Mouse (Mus musculus) forebrain, embryonic 14.5 days (tissue): ENCODE results near the gene Tgfb2. TPM values are rescaled to one million over a fixed set of nuclear protein-coding genes. Genes with fewer than 3 reads are reported as not detected.
A peak's percentile ranks its signal among the peaks of the same experiment; 100 is the strongest.

ENCODE experiments used
- ATAC-seq: fragments of 200-750 bp; cut with Nextera tagmentation; 2 replicates; pipeline ENCODE4 v1.8.0; 2017; ENCODE audit warnings: mild to moderate bottlenecking, moderate library complexity
- DNase-seq: peaks from one replicate; pipeline ENCODE4 v3.0.0-alpha.2; 2015; ENCODE audit warnings: low spot score
- H3K27ac ChIP-seq: fragments of 300-500 bp; sonication (generic); 2 replicates; pipeline ENCODE4 v1.5.1; 2014; ENCODE audit warnings: low read depth, mild to moderate bottlenecking, control low read depth, low read length, moderate library complexity
- H3K27me3 ChIP-seq: fragments of 300-500 bp; sonication (generic); replicated peaks from 2 replicates; pipeline ENCODE4 v1.6.1; 2014; ENCODE audit warnings: low read length, control low read depth, mixed read lengths; ENCODE audit not compliant: control insufficient read depth, insufficient read depth
- H3K36me3 ChIP-seq: fragments of 300-500 bp; sonication (generic); 2 replicates; pipeline ENCODE4 v1.6.1; 2014; ENCODE audit warnings: low read length, control low read depth; ENCODE audit not compliant: control insufficient read depth, insufficient read depth
- H3K4me1 ChIP-seq: fragments of 300-500 bp; sonication (generic); 2 replicates; pipeline ENCODE4 v1.6.1; 2014; ENCODE audit warnings: antibody characterized with exemption, low read length, control low read depth; ENCODE audit not compliant: control insufficient read depth, insufficient read depth
- H3K4me2 ChIP-seq: fragments of 300-500 bp; sonication (generic); 2 replicates; pipeline ENCODE4 v1.6.1; 2014; ENCODE audit warnings: mild to moderate bottlenecking, control low read depth, low read length
- H3K4me3 ChIP-seq: fragments of 300-500 bp; sonication (generic); 2 replicates; pipeline ENCODE4 v1.5.1; 2014; ENCODE audit warnings: low read depth, low read length, control low read depth
- H3K9ac ChIP-seq: fragments of 300-500 bp; sonication (generic); 2 replicates; pipeline ENCODE4 v1.6.1; 2014; ENCODE audit warnings: mild to moderate bottlenecking, low read length, control low read depth, moderate library complexity
- H3K9me3 ChIP-seq: fragments of 300-500 bp; sonication (generic); replicated peaks from 2 replicates; pipeline ENCODE4 v1.6.1; 2016; ENCODE audit warnings: low read length, control low read depth, mixed read lengths; ENCODE audit not compliant: control insufficient read depth
- WGBS: fragments of 180-500 bp; shearing (Covaris S2); extraction: QIAGEN DNeasy Blood & Tissue Kit; methylation state at CpG from one replicate; pipeline ENCODE4 v1.1.7; 2014; 5-methylcytosine and 5-hydroxymethylcytosine counted together
- polyA plus RNA-seq: library from polyadenylated mRNA; unstranded; fragments of >200 nt; fragmentation: Nextera tagmentation; extraction: Ambion mirVana; gene quantifications from 2 replicates; pipeline ENCODE4 v1.2.1, GENCODE M21; 2014

Tgfb2 gene
- polyA plus RNA-seq, 1 experiment from 2014 or later = 12.4 TPM

DNA sequence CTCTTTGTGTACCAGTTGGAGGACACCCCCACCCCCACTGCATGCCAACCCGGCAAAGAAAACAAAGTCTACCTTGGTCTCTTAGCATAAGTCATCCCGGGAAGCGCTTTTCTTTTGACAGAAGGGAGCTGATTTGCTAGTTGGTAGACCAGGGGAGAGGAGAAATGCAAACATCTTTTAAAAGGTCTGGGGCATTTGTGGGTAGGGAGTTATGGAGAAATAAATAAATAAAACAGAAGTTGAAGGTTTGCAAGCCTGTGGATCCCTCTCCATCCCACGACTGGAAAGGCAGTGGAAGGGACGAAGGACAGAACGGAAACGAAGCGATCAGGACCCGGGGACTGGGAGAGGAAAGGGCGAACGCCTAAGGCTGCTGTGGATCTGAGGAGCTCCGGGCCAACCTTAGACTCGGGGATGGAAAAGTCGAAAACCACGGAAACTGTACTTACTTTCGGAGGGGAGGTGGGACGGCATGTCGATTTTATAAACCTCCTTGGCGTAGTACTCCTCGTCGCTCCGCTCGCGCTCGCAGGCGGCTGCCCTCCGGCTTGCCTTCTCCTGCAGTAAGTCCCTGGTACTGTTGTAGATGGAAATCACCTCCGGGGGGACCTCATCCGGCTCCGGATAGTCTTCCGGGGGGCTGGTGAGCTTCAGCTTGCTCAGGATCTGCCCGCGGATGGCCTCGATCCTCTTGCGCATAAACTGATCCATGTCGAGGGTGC, 1.6 kb downstream of the Tgfb2 start:
- Histone ChIP-seq H3K4me1 (peaks cover 6% of the 10 kb centered on the region), H3K4me3 (peak overlapping the region; percentile 64), H3K4me2 (peak overlapping the region; percentile 96), H3K36me3 (no peaks in the 10 kb centered on the region), H3K27ac (no peak overlapping the region), H3K9me3 (no peaks in the 10 kb centered on the region), H3K9ac (peak overlapping the region; percentile 61), H3K27me3 (no peaks in the 10 kb centered on the region)
- 0 out of 2 replicates have a peak, but pooled peaks have one; percentile 30 for ATAC-seq
- DNase-seq = peak; percentile 46
- WGBS = under 1% methylated on average over 36 of the region's 36 CpGs

DNA sequence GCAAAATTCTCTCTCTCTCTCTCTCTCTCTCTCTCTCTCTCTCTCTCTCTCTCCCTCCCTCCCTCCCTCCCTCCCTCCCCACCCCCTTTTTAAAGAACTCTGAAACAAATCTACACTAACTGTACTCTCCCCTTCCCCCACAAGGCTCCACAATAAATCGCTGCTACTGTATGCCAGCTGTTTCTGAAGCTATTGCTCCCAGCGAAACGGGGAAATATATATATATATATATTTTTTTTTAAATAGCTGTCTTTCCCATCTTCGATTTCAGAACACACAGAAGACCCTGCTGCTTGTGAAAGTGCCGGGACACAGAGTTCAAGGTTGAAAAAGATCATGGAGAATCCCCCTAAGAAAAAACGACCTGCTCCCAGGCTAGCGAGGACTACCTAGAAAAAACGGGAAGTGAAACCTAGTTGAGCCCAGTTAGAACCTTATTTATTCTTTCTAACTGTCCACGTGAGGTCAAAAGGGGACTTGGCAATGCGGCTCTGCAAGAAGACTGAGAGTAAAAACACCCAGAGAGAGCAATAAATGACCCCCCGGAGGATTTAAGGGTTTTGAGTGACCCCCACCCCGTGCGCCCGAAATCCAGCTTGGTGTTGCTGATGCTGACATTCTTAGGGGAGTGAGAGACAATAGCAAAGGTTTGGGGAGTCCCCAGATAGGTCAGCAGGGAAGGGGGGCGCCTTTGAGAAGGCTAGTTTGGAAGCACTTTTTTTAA, 2.4 kb downstream of the Tgfb2 start:
- no peak for ATAC-seq
- 2% methylated on average over 15 of the region's 15 CpGs for WGBS
- peak overlapping the region; percentile 61 for H3K9ac ChIP-seq
- H3K27ac ChIP-seq = no peak overlapping the region
- no peaks in the 10 kb centered on the region for H3K27me3 ChIP-seq
- H3K4me3 ChIP-seq = peak overlapping the region; percentile 64
- H3K36me3 ChIP-seq = no peaks in the 10 kb centered on the region
- no peaks in the 10 kb centered on the region for H3K9me3 ChIP-seq
- H3K4me1 ChIP-seq = peaks cover 6% of the 10 kb centered on the region
- peak; percentile 27 for DNase-seq
- peak overlapping the region; percentile 96 for H3K4me2 ChIP-seq

GRCm38 (mm10) chr1:186702391-186703255, 3.2 kb downstream of the Tgfb2 start:
- no peak overlapping the region for H3K9ac ChIP-seq

DNA sequence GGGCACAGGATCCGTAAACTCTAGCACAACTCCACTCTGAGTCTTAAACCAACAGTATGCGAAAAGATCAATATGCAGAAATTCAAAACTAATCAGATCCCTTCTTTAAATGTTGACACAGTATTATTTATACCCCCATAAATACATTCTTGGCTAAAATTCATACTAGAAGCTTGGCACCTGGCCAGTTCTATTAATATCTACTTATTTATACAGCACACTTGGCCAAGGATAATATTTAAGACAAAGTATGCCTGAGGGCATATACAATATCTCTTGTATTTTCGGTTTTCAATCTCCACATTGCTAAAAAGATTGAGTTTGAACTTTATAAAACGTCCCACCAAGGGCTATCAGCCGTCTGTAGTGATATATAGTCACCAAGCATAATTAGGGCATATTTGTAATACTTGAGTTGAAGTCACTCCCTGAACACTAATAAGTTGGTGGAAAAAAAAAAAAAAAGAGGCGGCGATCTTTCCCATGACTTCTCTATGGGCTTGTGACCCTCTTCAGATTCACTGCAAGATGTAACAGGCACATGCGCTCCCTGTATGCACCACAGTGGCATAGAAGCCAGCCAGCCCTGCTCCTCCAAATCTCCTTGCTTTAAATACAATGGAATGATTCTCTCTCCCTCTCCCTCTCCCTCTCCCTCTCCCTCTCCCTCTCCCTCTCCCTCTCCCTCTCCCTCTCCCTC, 4.4 kb downstream of the Tgfb2 start:
- Histone ChIP-seq H3K9me3 (no peaks in the 10 kb centered on the region), H3K4me2 (no peak overlapping the region), H3K27me3 (no peaks in the 10 kb centered on the region), H3K27ac (no peak overlapping the region), H3K4me1 (peaks cover 6% of the 10 kb centered on the region), H3K36me3 (no peaks in the 10 kb centered on the region), H3K4me3 (no peak overlapping the region), H3K9ac (no peak overlapping the region)
- ATAC-seq (no peak), DNase-seq (no peak)
- 69% methylated on average over 8 of the region's 8 CpGs for WGBS

More at GRCm38 (mm10) chr1:186702391-186703255, 3.2 kb downstream of the Tgfb2 start:
- DNase-seq = peak; percentile 53
- WGBS = 14% methylated on average over 15 of the region's 15 CpGs
- Histone ChIP-seq H3K4me3 (peak overlapping the region; percentile 64), H3K4me2 (peak overlapping the region; percentile 96), H3K4me1 (peaks cover 6% of the 10 kb centered on the region), H3K27ac (no peak overlapping the region), H3K27me3 (no peaks in the 10 kb centered on the region), H3K9me3 (no peaks in the 10 kb centered on the region), H3K36me3 (no peaks in the 10 kb centered on the region)
- ATAC-seq = no peak

GRCm38 (mm10) chr1:186700496-186700895, 5.3 kb downstream of the Tgfb2 start:
- no peaks in the 10 kb centered on the region for H3K9me3 ChIP-seq
- H3K4me3 ChIP-seq = no peak overlapping the region
- no peaks in the 10 kb centered on the region for H3K36me3 ChIP-seq
- H3K4me1 ChIP-seq = peaks cover 6% of the 10 kb centered on the region
- no peaks in the 10 kb centered on the region for H3K27me3 ChIP-seq
- DNase-seq (no peak), ATAC-seq (no peak)
- WGBS = 79% methylated on average over 3 of the region's 3 CpGs
- no peak overlapping the region for H3K27ac ChIP-seq
- H3K9ac ChIP-seq = no peak overlapping the region
- no peak overlapping the region for H3K4me2 ChIP-seq

- no peaks in the 10 kb centered on the region for H3K36me3 ChIP-seq
- peaks cover 2% of the 10 kb centered on the region for H3K4me1 ChIP-seq
- no peak overlapping the region for H3K4me3 ChIP-seq
- 83% methylated on average over 15 of the region's 15 CpGs for WGBS
- no peak overlapping the region for H3K9ac ChIP-seq
- DNase-seq = no peak
- no peaks in the 10 kb centered on the region for H3K9me3 ChIP-seq
- no peaks in the 10 kb centered on the region for H3K27me3 ChIP-seq
- no peak overlapping the region for H3K4me2 ChIP-seq
- ATAC-seq = no peak
- H3K27ac ChIP-seq = no peak overlapping the region
Observed at GRCm38 (mm10) chr1:186698583-186699338, 7.0 kb downstream of the Tgfb2 start.

GRCm38 (mm10) chr1:186696231-186696630, 9.6 kb downstream of the Tgfb2 start:
- H3K4me3 ChIP-seq = no peak overlapping the region
- 86% methylated on average over 9 of the region's 9 CpGs for WGBS
- H3K27me3 ChIP-seq = no peaks in the 10 kb centered on the region

DNA sequence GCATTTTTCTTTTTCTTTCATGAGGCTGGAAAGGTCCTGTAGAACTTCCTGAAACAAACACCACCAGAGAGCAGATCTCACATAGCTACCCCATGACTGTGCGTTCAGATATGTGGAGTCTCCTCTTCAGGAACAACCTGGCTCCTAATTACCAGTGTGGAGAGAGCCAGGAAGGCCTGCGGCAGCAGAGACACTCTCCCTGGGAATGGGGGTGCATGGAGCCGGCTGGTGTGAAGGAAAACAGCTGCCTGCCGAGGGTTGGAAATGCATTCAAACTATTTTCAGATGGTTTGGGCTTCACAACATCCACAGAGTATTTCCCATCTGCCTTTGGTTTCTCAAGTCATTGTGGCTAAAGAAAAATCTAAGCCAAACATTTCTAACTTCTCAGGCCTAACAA, 10.4 kb downstream of the Tgfb2 start:
- no peaks in the 10 kb centered on the region for H3K27me3 ChIP-seq
- ATAC-seq (no peak), DNase-seq (no peak)
- no peaks in the 10 kb centered on the region for H3K36me3 ChIP-seq
- H3K4me1 ChIP-seq = no peaks in the 10 kb centered on the region
- no peak overlapping the region for H3K4me2 ChIP-seq
- no peak overlapping the region for H3K9ac ChIP-seq
- no peak overlapping the region for H3K27ac ChIP-seq
- no peak overlapping the region for H3K4me3 ChIP-seq
- no peaks in the 10 kb centered on the region for H3K9me3 ChIP-seq
- 82% methylated on average over 4 of the region's 4 CpGs for WGBS

More at GRCm38 (mm10) chr1:186696231-186696630, 9.6 kb downstream of the Tgfb2 start:
- Histone ChIP-seq H3K9ac (no peak overlapping the region), H3K4me2 (no peak overlapping the region), H3K27ac (no peak overlapping the region), H3K4me1 (no peaks in the 10 kb centered on the region), H3K36me3 (no peaks in the 10 kb centered on the region), H3K9me3 (no peaks in the 10 kb centered on the region)
- ATAC-seq (no peak), DNase-seq (no peak)
